Mouse (Mus musculus) cerebellum, adult 2 months (tissue): ENCODE data around the gene Anxa8.

ENCODE experiments used
- CTCF ChIP-seq: fragments of 200-500 bp; IDR thresholded peaks from 2 replicates; pipeline ENCODE4 v1.5.1; 2011; ENCODE audit warnings: low read depth, mild to moderate bottlenecking, control low read depth, low read length, moderate library complexity, borderline replicate concordance; ENCODE audit not compliant: insufficient read depth
- POLR2A ChIP-seq: fragments of 200-500 bp; IDR thresholded peaks from 2 replicates; pipeline ENCODE4 v1.6.1; 2011; ENCODE audit warnings: low read length, control low read depth, borderline replicate concordance; ENCODE audit not compliant: insufficient read depth

DNA sequence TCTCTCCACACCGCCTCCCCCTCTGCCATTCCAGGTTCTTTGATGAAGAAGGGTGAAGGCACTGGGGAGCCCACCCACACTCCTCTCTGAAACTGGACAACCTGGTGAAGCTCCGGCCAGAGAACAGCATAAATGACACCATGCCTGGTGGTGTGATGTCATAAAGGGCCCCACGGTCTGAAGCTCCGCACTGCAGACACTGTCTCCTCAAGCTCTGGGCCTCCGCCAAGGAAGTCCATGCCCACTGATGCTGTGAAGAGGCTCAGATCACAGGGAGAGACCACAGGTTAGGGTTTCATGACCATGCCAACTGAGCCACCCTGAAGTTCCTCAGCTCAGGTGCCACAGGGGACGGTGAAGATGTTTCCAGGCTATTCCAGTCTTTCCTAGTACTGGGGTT is 33.3 kb upstream of the Anxa8 start, which contains the start of gene Antxrl:
- TF ChIP-seq POLR2A (no peak), CTCF (no peak)
